Mouse (Mus musculus): ENCODE results near the gene Cfd.
"Not testable (repeated sequence)": the region's sequence is repeated elsewhere in the genome, so short reads cannot be mapped to it uniquely, and the experiment has no call there.

Gene Cfd

GRCm38 (mm10) chr10:79861230-79862048, 29.2 kb upstream of the Cfd start:
- DNase-seq (ENCODE audit: low spot score in 2 of 2): peak in 1 of 2 experiments; percentile 52

- no peak for DNase-seq (ENCODE audit: low spot score in 2 of 2)
Measured at GRCm38 (mm10) chr10:79862049-79862788, 28.4 kb upstream of the Cfd start.

- no peak for DNase-seq (ENCODE audit: low spot score in 2 of 2)
Measured at GRCm38 (mm10) chr10:79862925-79863324, 27.7 kb upstream of the Cfd start.

- DNase-seq (ENCODE audit: low spot score in 2 of 2): no peak
Measured at GRCm38 (mm10) chr10:79864351-79865188, 26.1 kb upstream of the Cfd start.

GRCm38 (mm10) chr10:79865189-79865601, 25.5 kb upstream of the Cfd start:
- no peak for DNase-seq (ENCODE audit: low spot score in 2 of 2)

GRCm38 (mm10) chr10:79865801-79866295, 24.8 kb upstream of the Cfd start:
- no peak for DNase-seq (ENCODE audit: low spot score in 2 of 2)

- no peak for DNase-seq (ENCODE audit: low spot score in 2 of 2)
Measured at GRCm38 (mm10) chr10:79866601-79867000, 24.1 kb upstream of the Cfd start.

GRCm38 (mm10) chr10:79871845-79872244, 18.8 kb upstream of the Cfd start:
- DNase-seq (ENCODE audit: low spot score in 2 of 2): no peak

GRCm38 (mm10) chr10:79872862-79873261, 17.8 kb upstream of the Cfd start:
- no peak for DNase-seq (ENCODE audit: low spot score in 2 of 2)

GRCm38 (mm10) chr10:79873313-79873712, 17.3 kb upstream of the Cfd start:
- DNase-seq (ENCODE audit: low spot score in 2 of 2): no peak

- DNase-seq (ENCODE audit: low spot score in 2 of 2): no peak
Measured at GRCm38 (mm10) chr10:79873715-79874289, 16.9 kb upstream of the Cfd start.

GRCm38 (mm10) chr10:79874290-79874862, 16.3 kb upstream of the Cfd start, which contains the start of the genes Prtn3 and Plppr3:
Prtn3 (plus strand) TSS chr10:79874476.
Plppr3 (minus strand) TSS chr10:79874634.
- DNase-seq (ENCODE audit: low spot score in 2 of 2): no peak

- no peak for DNase-seq (ENCODE audit: low spot score in 2 of 2)
Measured at GRCm38 (mm10) chr10:79877174-79877573, 13.5 kb upstream of the Cfd start.

GRCm38 (mm10) chr10:79877757-79878156, 12.9 kb upstream of the Cfd start:
- DNase-seq (ENCODE audit: low spot score in 2 of 2): peak in 1 of 2 experiments; percentile 70

- DNase-seq (ENCODE audit: low spot score in 2 of 2): no peak
Measured at GRCm38 (mm10) chr10:79879527-79879926, 11.1 kb upstream of the Cfd start.

- DNase-seq (ENCODE audit: low spot score in 2 of 2): no peak
Measured at GRCm38 (mm10) chr10:79880721-79881120, 9.9 kb upstream of the Cfd start.

- no peak for DNase-seq (ENCODE audit: low spot score in 2 of 2)
Measured at GRCm38 (mm10) chr10:79881981-79882380, 8.7 kb upstream of the Cfd start.

GRCm38 (mm10) chr10:79883297-79884084, 7.2 kb upstream of the Cfd start:
- peak; percentile 72 to 83 for DNase-seq (ENCODE audit: low spot score in 2 of 2)

- DNase-seq (ENCODE audit: low spot score in 2 of 2): peak in 1 of 2 experiments; percentile 79
Measured at GRCm38 (mm10) chr10:79884446-79884845, 6.2 kb upstream of the Cfd start.

- DNase-seq (ENCODE audit: low spot score in 2 of 2): not testable (repeated sequence)
Measured at GRCm38 (mm10) chr10:79884938-79885337, 5.7 kb upstream of the Cfd start.

Measured in urinary bladder, postnatal 36 days (tissue).